Mouse (Mus musculus) liver, embryonic 14.5 days (tissue): ENCODE measurements around the gene Snx12.

Source experiments
- CTCF ChIP-seq: IDR thresholded peaks from 2 replicates; pipeline ENCODE4 v1.5.1; 2016; ENCODE audit warnings: antibody characterized with exemption, low read depth, control low read depth
- EP300 ChIP-seq: IDR thresholded peaks from 2 replicates; pipeline ENCODE4 v1.6.1; 2016; ENCODE audit warnings: antibody characterized with exemption, low read depth

- TF ChIP-seq CTCF (no peak), EP300 (no peak)
Measured at GRCm38 (mm10) chrX:101126977-101127376, 95.4 kb downstream of the Snx12 start.
